Mouse (Mus musculus) naive thymus-derived CD4-positive, alpha-beta T cell, adult 5 months (primary cell): ENCODE data around the gene Olfr937. TPM values are rescaled to one million over a fixed set of nuclear protein-coding genes. Genes with fewer than 3 reads are reported as not detected.

Experiments used
- polyA plus RNA-seq: library from polyadenylated mRNA; unstranded; fragments of 100-300 nt; shearing (Covaris generic); gene quantifications from one replicate; pipeline ENCODE4 v1.2.1, GENCODE M21; 2017

Olfr937 gene
- polyA plus RNA-seq, result not detected

GRCm38 (mm10) chr9:39064851-39065250 lies at the start of gene Olfr937:
TSS of gene Olfr937 (minus strand) at chr9:39064951.

GRCm38 (mm10) chr9:39078787-39079186 lies 14.0 kb upstream of the Olfr937 start, which contains the start of gene Olfr938:
TSS of gene Olfr938 (minus strand) at chr9:39078887.

GRCm38 (mm10) chr9:39023277-39023676 lies 41.5 kb downstream of the Olfr937 start, which contains the start of gene Olfr146:
TSS of gene Olfr146 (minus strand) at chr9:39023377.

Other genes with a start within 250 kb of the Olfr937 start
- not detected for gene Olfr923, start 238.4 kb downstream of the Olfr937 start, polyA plus RNA-seq
- not detected for gene Olfr924, start 220.5 kb downstream of the Olfr937 start, polyA plus RNA-seq
- not detected for gene Olfr26, start 209.9 kb downstream of the Olfr937 start, polyA plus RNA-seq
- gene Olfr926, start 187.8 kb downstream of the Olfr937 start, polyA plus RNA-seq, result not detected
- not detected for gene Olfr930, start 135.1 kb downstream of the Olfr937 start, polyA plus RNA-seq
- gene Olfr933, start 92.6 kb downstream of the Olfr937 start, polyA plus RNA-seq, result not detected
- not detected for gene Olfr934, start 76.6 kb downstream of the Olfr937 start, polyA plus RNA-seq
- not detected for gene Olfr935, start 65.3 kb downstream of the Olfr937 start, polyA plus RNA-seq
- gene Olfr146, start 41.6 kb downstream of the Olfr937 start, polyA plus RNA-seq, result not detected
- not detected for gene Olfr938, start 13.9 kb upstream of the Olfr937 start, polyA plus RNA-seq
- gene Olfr27, start 63.2 kb upstream of the Olfr937 start, polyA plus RNA-seq, result not detected
- gene Olfr943, start 101.4 kb upstream of the Olfr937 start, polyA plus RNA-seq, result 0.07 TPM
- gene Olfr944, start 137.0 kb upstream of the Olfr937 start, polyA plus RNA-seq, result not detected
- not detected for gene Olfr1537, start 185.0 kb upstream of the Olfr937 start, polyA plus RNA-seq
- not detected for gene Olfr945, start 211.9 kb upstream of the Olfr937 start, polyA plus RNA-seq